Mouse (Mus musculus): Measurements from ENCODE around the gene Ccng1.

Ccng1 gene

GRCm38 (mm10) chr11:40755109-40755627 lies at the start of gene Ccng1:
Ccng1 (minus strand) TSS chr11:40755311.
- DNase-seq (ENCODE audit: low read depth, low spot score) = peak; percentile 99

GRCm38 (mm10) chr11:40790307-40790706 lies 35.2 kb upstream of the Ccng1 start:
- peak; percentile 88 for DNase-seq (ENCODE audit: low read depth, low spot score)

- DNase-seq (ENCODE audit: low read depth, low spot score) = peak; percentile 19
Measured at GRCm38 (mm10) chr11:40789701-40790100, 34.6 kb upstream of the Ccng1 start.

GRCm38 (mm10) chr11:40786900-40787299 lies 31.8 kb upstream of the Ccng1 start:
- DNase-seq (ENCODE audit: low read depth, low spot score) = no peak

- no peak for DNase-seq (ENCODE audit: low read depth, low spot score)
Measured at GRCm38 (mm10) chr11:40784326-40784725, 29.2 kb upstream of the Ccng1 start.

GRCm38 (mm10) chr11:40783346-40783745 lies 28.2 kb upstream of the Ccng1 start:
- DNase-seq (ENCODE audit: low read depth, low spot score) = no peak

- DNase-seq (ENCODE audit: low read depth, low spot score) = no peak
Measured at GRCm38 (mm10) chr11:40781857-40782256, 26.7 kb upstream of the Ccng1 start.

GRCm38 (mm10) chr11:40775315-40776269 lies 20.5 kb upstream of the Ccng1 start:
- DNase-seq (ENCODE audit: low read depth, low spot score) = peak; percentile 74

GRCm38 (mm10) chr11:40764690-40765089 lies 9.6 kb upstream of the Ccng1 start:
- DNase-seq (ENCODE audit: low read depth, low spot score) = no peak

GRCm38 (mm10) chr11:40763395-40763794 lies 8.3 kb upstream of the Ccng1 start:
- peak; percentile 47 for DNase-seq (ENCODE audit: low read depth, low spot score)

GRCm38 (mm10) chr11:40759896-40760295 lies 4.8 kb upstream of the Ccng1 start:
- DNase-seq (ENCODE audit: low read depth, low spot score) = no peak

GRCm38 (mm10) chr11:40755968-40756367 lies 857 bp upstream of the Ccng1 start:
- DNase-seq (ENCODE audit: low read depth, low spot score) = no peak

GRCm38 (mm10) chr11:40754664-40755107 lies 425 bp downstream of the Ccng1 start:
- peak; percentile 33 for DNase-seq (ENCODE audit: low read depth, low spot score)

- DNase-seq (ENCODE audit: low read depth, low spot score) = no peak
Measured at GRCm38 (mm10) chr11:40753836-40754235, 1.3 kb downstream of the Ccng1 start.

- no peak for DNase-seq (ENCODE audit: low read depth, low spot score)
Measured at GRCm38 (mm10) chr11:40747716-40748115, 7.4 kb downstream of the Ccng1 start.

GRCm38 (mm10) chr11:40746361-40746760 lies 8.8 kb downstream of the Ccng1 start:
- peak; percentile 27 for DNase-seq (ENCODE audit: low read depth, low spot score)

- no peak for DNase-seq (ENCODE audit: low read depth, low spot score)
Measured at GRCm38 (mm10) chr11:40744348-40744747, 10.8 kb downstream of the Ccng1 start.

- no peak for DNase-seq (ENCODE audit: low read depth, low spot score)
Measured at GRCm38 (mm10) chr11:40741605-40742262, 13.4 kb downstream of the Ccng1 start.

- no peak for DNase-seq (ENCODE audit: low read depth, low spot score)
Measured at GRCm38 (mm10) chr11:40737369-40737768, 17.7 kb downstream of the Ccng1 start.

- peak; percentile 23 for DNase-seq (ENCODE audit: low read depth, low spot score)
Measured at GRCm38 (mm10) chr11:40734251-40734752, 20.8 kb downstream of the Ccng1 start.

GRCm38 (mm10) chr11:40733339-40734174 lies 21.6 kb downstream of the Ccng1 start, which contains the start of the genes Hmmr and Nudcd2:
Hmmr (minus strand) TSS chr11:40733422.
Nudcd2 (plus strand) TSS chr11:40733667.
- DNase-seq (ENCODE audit: low read depth, low spot score) = peak; percentile 99

Measured in 3T3-L1 (cell line).